Mouse (Mus musculus) common myeloid progenitor, adult 5-6 weeks (primary cell): ENCODE results near the gene Nfil3. TPM values are rescaled to one million over a fixed set of nuclear protein-coding genes. Genes with fewer than 3 reads are reported as not detected.

Source experiments
- ATAC-seq: replicated peaks from 2 replicates; pipeline ENCODE4 v1.8.0; 2016; ENCODE audit warnings: low read depth, mild to moderate bottlenecking, moderate TSS enrichment, inconsistent platforms; ENCODE audit not compliant: poor library complexity, severe bottlenecking
- total RNA-seq: library from RNA; stranded (forward); fragments of 200-1000, 187-1606 nt; gene quantifications from 2 replicates; pipeline ENCODE4 v1.2.3, GENCODE M21; 2017

Gene Nfil3
- total RNA-seq, 1 experiment from 2014 or later: 7.1 TPM

- no peak for ATAC-seq
Measured at GRCm38 (mm10) chr13:52945769-52946168, 35.1 kb downstream of the Nfil3 start.

GRCm38 (mm10) chr13:52944116-52944515 is 36.8 kb downstream of the Nfil3 start:
- ATAC-seq: no peak

GRCm38 (mm10) chr13:52942876-52943388 is 37.9 kb downstream of the Nfil3 start:
- ATAC-seq: no peak

- no peak for ATAC-seq
Measured at GRCm38 (mm10) chr13:52940956-52941355, 39.9 kb downstream of the Nfil3 start.

GRCm38 (mm10) chr13:52930582-52930981 is 50.3 kb downstream of the Nfil3 start:
- no peak for ATAC-seq

GRCm38 (mm10) chr13:52929209-52930171 is 51.4 kb downstream of the Nfil3 start, which contains the start of gene Auh:
Auh (minus strand) TSS chr13:52929681.
- peak; percentile 92 for ATAC-seq

GRCm38 (mm10) chr13:52928392-52928791 is 52.5 kb downstream of the Nfil3 start:
- no peak for ATAC-seq

GRCm38 (mm10) chr13:52924457-52924856 is 56.4 kb downstream of the Nfil3 start:
- ATAC-seq: no peak

- no peak for ATAC-seq
Measured at GRCm38 (mm10) chr13:52921966-52922365, 58.9 kb downstream of the Nfil3 start.

- ATAC-seq: no peak
Measured at GRCm38 (mm10) chr13:52921065-52921825, 59.6 kb downstream of the Nfil3 start.

- ATAC-seq: no peak
Measured at GRCm38 (mm10) chr13:52919790-52920352, 61.0 kb downstream of the Nfil3 start.

- ATAC-seq: no peak
Measured at GRCm38 (mm10) chr13:52918333-52918732, 62.5 kb downstream of the Nfil3 start.

Other genes starting within 250 kb of the Nfil3 start
- gene Auh, start 51.4 kb downstream of the Nfil3 start, total RNA-seq: 35.9 and 38.2 TPM in 2 replicates